In the genomic region with DNA sequence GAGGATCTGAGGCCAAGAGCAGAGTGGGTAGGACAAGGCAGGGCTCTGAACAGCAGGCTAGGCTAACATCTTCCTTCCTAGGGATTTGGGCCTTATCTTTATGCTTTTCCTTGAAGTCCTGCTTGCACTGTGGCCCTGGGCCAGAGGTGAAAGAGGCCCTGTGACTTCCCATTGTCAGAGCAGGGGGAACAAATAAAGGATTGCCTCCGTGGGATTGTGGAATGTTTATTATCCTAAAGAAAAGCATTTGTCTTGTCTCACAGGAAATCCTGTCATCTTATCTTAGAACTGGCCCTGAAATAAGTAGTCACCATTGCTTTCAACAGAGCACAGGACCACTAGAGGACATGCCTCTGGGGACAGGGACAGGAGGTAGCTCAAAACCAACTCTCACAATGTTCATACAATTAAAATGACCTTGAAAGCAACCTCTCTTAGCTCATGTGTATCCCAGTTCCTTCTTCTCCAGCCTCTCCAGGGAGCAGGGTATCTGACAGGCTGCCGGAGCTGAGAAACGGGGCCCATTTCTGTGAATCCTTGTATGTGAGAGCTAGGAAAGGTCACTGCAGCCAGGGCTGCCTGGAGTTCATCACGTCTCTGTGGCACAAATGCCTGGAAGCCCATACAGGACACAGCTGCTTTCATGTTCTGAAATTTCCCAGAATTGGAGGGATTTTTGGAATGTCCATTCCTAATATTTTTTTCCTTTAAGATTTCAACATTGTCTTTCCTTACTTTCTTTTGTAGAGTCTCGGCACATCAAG, we compare ENCODE assay signal across 9 mouse cellular contexts. TPM values are rescaled to one million over a fixed set of nuclear protein-coding genes. Genes with fewer than 3 reads are reported as not detected.
DNase-seq lines count a peak whose midpoint lies in the region; ATAC-seq lines count a peak whose summit lies in the region.
"Had no signal": no experiment of that assay in that cellular context is flagged by ENCODE, and none has a peak within 500 bp of the region (broad histone marks: within the 10 kb centered on the region; RNA-seq: fewer than 3 reads in every experiment).

No protein-coding gene starts in this region.

- peak overlapping the region; percentile 39; the same call in 1 of the 2 replicates for H3K27ac ChIP-seq in midbrain, embryonic 10.5 days (replicated peaks)
- no peak overlapping the region for H3K27ac ChIP-seq in midbrain, embryonic 16.5 days (ENCODE audit: low read length)
- H3K27ac ChIP-seq in heart, embryonic 12.5 days (ENCODE audit: poor library complexity, severe bottlenecking), result peak overlapping the region; percentile 74
- no peak overlapping the region for H3K27ac ChIP-seq in forebrain, embryonic 16.5 days (ENCODE audit: low read length)
- no peak overlapping the region for H3K27ac ChIP-seq in hindbrain, embryonic 16.5 days (ENCODE audit: low read depth, low read length)

- no peak overlapping the region for H3K4me2 ChIP-seq in midbrain, embryonic 16.5 days (ENCODE audit: low read length)
- 0 out of 2 replicates have a peak overlapping the region, but pooled peaks have one; percentile 14 for H3K4me2 ChIP-seq in heart, embryonic 12.5 days
- no peak overlapping the region for H3K4me2 ChIP-seq in forebrain, embryonic 16.5 days (ENCODE audit: low read length)
- H3K4me2 ChIP-seq in hindbrain, embryonic 16.5 days (ENCODE audit: low read length), result no peak overlapping the region

- H3K9me3 ChIP-seq in midbrain, embryonic 10.5 days (replicated peaks), result no peaks in the 10 kb centered on the region
- H3K9me3 ChIP-seq in midbrain, embryonic 16.5 days (replicated peaks; ENCODE audit: control insufficient read depth, low read length, poor library complexity, severe bottlenecking), result no peaks in the 10 kb centered on the region
- H3K9me3 ChIP-seq in heart, embryonic 12.5 days (replicated peaks), result no peaks in the 10 kb centered on the region
- H3K9me3 ChIP-seq in forebrain, embryonic 16.5 days (ENCODE audit: control insufficient read depth, low read length), result no peaks in the 10 kb centered on the region
- no peaks in the 10 kb centered on the region for H3K9me3 ChIP-seq in hindbrain, embryonic 16.5 days (ENCODE audit: control insufficient read depth, low read length)

- H3K4me3 ChIP-seq in midbrain, embryonic 10.5 days, result no peak overlapping the region
- H3K4me3 ChIP-seq in midbrain, embryonic 16.5 days (ENCODE audit: low read depth, low read length), result no peak overlapping the region
- H3K4me3 ChIP-seq in heart, embryonic 12.5 days, result no peak overlapping the region
- no peak overlapping the region for H3K4me3 ChIP-seq in forebrain, embryonic 16.5 days (replicated peaks; ENCODE audit: low read length)
- no peak overlapping the region for H3K4me3 ChIP-seq in hindbrain, embryonic 16.5 days (ENCODE audit: low read length)

- no peak overlapping the region for H3K9ac ChIP-seq in midbrain, embryonic 16.5 days (ENCODE audit: low read depth, low read length)
- no peak overlapping the region for H3K9ac ChIP-seq in heart, embryonic 12.5 days
- H3K9ac ChIP-seq in forebrain, embryonic 16.5 days (replicated peaks; ENCODE audit: low read depth, low read length), result no peak overlapping the region
- no peak overlapping the region for H3K9ac ChIP-seq in hindbrain, embryonic 16.5 days (ENCODE audit: low read depth, low read length)

- peaks cover 40% of the 10 kb centered on the region for H3K4me1 ChIP-seq in midbrain, embryonic 10.5 days
- H3K4me1 ChIP-seq in midbrain, embryonic 16.5 days (ENCODE audit: control insufficient read depth, insufficient read depth, low read length), result peaks cover 4% of the 10 kb centered on the region; the same call in 1 of the 2 replicates
- peaks cover 23% of the 10 kb centered on the region for H3K4me1 ChIP-seq in heart, embryonic 12.5 days (replicated peaks)
- H3K4me1 ChIP-seq in forebrain, embryonic 16.5 days (replicated peaks; ENCODE audit: control insufficient read depth, insufficient read depth, low read length), result no peaks in the 10 kb centered on the region
- no peaks in the 10 kb centered on the region for H3K4me1 ChIP-seq in hindbrain, embryonic 16.5 days (ENCODE audit: control insufficient read depth, insufficient read depth, low read depth, low read length)

- peaks cover 12% of the 10 kb centered on the region for H3K27me3 ChIP-seq in midbrain, embryonic 10.5 days (ENCODE audit: low read depth, poor library complexity, severe bottlenecking)
- H3K27me3 ChIP-seq in midbrain, embryonic 16.5 days (ENCODE audit: control insufficient read depth, insufficient read depth, low read depth, low read length), result no peaks in the 10 kb centered on the region
- no peaks in the 10 kb centered on the region for H3K27me3 ChIP-seq in heart, embryonic 12.5 days (replicated peaks)
- no peaks in the 10 kb centered on the region for H3K27me3 ChIP-seq in forebrain, embryonic 16.5 days (replicated peaks; ENCODE audit: control insufficient read depth, insufficient read depth, low read length)
- H3K27me3 ChIP-seq in hindbrain, embryonic 16.5 days (replicated peaks; ENCODE audit: control insufficient read depth, insufficient read depth, low read length), result no peaks in the 10 kb centered on the region

- no peaks in the 10 kb centered on the region for H3K36me3 ChIP-seq in midbrain, embryonic 10.5 days
- no peaks in the 10 kb centered on the region for H3K36me3 ChIP-seq in midbrain, embryonic 16.5 days (ENCODE audit: control insufficient read depth, insufficient read depth, low read length)
- H3K36me3 ChIP-seq in heart, embryonic 12.5 days, result no peaks in the 10 kb centered on the region
- no peaks in the 10 kb centered on the region for H3K36me3 ChIP-seq in forebrain, embryonic 16.5 days (ENCODE audit: control insufficient read depth, insufficient read depth)
- no peaks in the 10 kb centered on the region for H3K36me3 ChIP-seq in hindbrain, embryonic 16.5 days (ENCODE audit: control insufficient read depth, insufficient read depth, low read length)

- peak; percentile 23 for DNase-seq in midbrain, embryonic 10.5 days (ENCODE audit: low spot score)
- peak; percentile 73 for DNase-seq in kidney, postnatal 10 days
- DNase-seq in lung, postnatal 36 days, result peak; percentile 75
- no peak for DNase-seq in urinary bladder, adult 18-20 months (ENCODE audit: low spot score in 2 of 2)
- DNase-seq: cerebellum, postnatal 36 days had no signal

- 26% methylated on average over 5 of the region's 5 CpGs for WGBS in midbrain, embryonic 10.5 days
- 27% methylated on average over 5 of the region's 5 CpGs for WGBS in midbrain, embryonic 16.5 days
- 12% methylated on average over 5 of the region's 5 CpGs for WGBS in heart, embryonic 12.5 days
- 54% methylated on average over 5 of the region's 5 CpGs for WGBS in forebrain, embryonic 16.5 days
- WGBS in hindbrain, embryonic 16.5 days, result 30% methylated on average over 5 of the region's 5 CpGs

- no peak for ATAC-seq in midbrain, embryonic 16.5 days
- peak; percentile 87 for ATAC-seq in heart, embryonic 12.5 days (ENCODE audit: insufficient number of reproducible peaks, low FRiP score)
- no peak for ATAC-seq in forebrain, embryonic 16.5 days
- no peak for ATAC-seq in hindbrain, embryonic 16.5 days

RNA-seq across cellular contexts. Expression of a gene that starts 19.5 kb away (rescaled TPM):
- polyA plus RNA-seq in midbrain, embryonic 10.5 days (2016; fragmentation: Nextera tagmentation; extraction: Ambion mirVana), result 159 and 160 TPM in 2 replicates
- polyA plus RNA-seq in midbrain, embryonic 16.5 days (2015; fragmentation: Nextera tagmentation; extraction: Ambion mirVana), result 62.6 and 70.9 TPM in 2 replicates
- polyA plus RNA-seq in heart, embryonic 12.5 days (2016; fragmentation: Nextera tagmentation; extraction: Ambion mirVana), result 170 and 175 TPM in 2 replicates
- polyA plus RNA-seq in forebrain, embryonic 16.5 days (2015; fragmentation: Nextera tagmentation; extraction: Ambion mirVana), result 87.8 and 109 TPM in 2 replicates
- 70.7 and 71.5 TPM in 2 replicates for polyA plus RNA-seq in hindbrain, embryonic 16.5 days (2015; fragmentation: Nextera tagmentation; extraction: Ambion mirVana)

Comparison
In these comparisons a context has a peak if more than half of its experiments do, and no peak if none do; other contexts are left out.
1. H3K27ac ChIP-seq: peak in midbrain, embryonic 10.5 days (single experiment) and heart, embryonic 12.5 days (single experiment); none in midbrain, embryonic 16.5 days (single experiment), forebrain, embryonic 16.5 days (single experiment) and hindbrain, embryonic 16.5 days (single experiment).
2. DNase-seq: peak in midbrain, embryonic 10.5 days (single experiment), kidney, postnatal 10 days (single experiment) and lung, postnatal 36 days (single experiment); none in urinary bladder, adult 18-20 months (0 of 2).